Mouse (Mus musculus): ENCODE results near the gene Zfp36. TPM values are rescaled to one million over a fixed set of nuclear protein-coding genes. Genes with fewer than 3 reads are reported as not detected.
A peak's percentile ranks its signal among the peaks of the same experiment; 100 is the strongest.

Zfp36 gene
- polyA plus RNA-seq, 1 experiment: 106 TPM

DNA sequence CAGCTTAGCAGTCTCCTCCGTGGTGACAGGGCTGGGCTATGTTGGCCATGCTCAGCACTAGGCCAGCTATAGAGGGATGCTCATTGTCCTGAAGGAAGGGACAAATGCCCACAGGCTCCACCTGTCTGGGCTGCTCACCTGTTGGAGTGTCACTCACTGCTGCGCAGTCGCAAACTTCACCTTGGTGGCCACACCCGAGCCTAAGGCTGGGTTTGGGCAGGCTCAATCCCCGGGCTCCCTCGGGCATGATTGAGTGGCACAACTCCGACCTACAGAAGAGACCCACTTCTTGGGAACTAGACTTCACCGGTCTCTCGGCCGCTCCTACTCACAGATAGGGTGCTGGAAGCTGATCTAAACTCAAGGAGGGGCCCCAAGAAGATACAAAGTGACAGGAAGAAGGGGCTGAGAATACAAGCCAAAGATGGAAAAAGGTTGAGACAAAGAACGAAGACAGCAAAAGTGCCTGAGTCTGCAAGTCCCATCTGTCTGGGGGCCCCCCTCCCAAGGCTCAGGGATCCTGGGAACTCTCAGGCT, 9.0 kb downstream of the Zfp36 start:
- DNase-seq (ENCODE audit: low read depth in 1 of 2, low spot score in 2 of 2): no peak
- 14% methylated on average over 11 of the region's 11 CpGs for WGBS
- peaks cover 20% of the 10 kb centered on the region for H3K4me1 ChIP-seq (ENCODE audit: control insufficient read depth, insufficient read depth, insufficient read length)
- H3K27me3 ChIP-seq (ENCODE audit: control insufficient read depth, insufficient read depth, low read length): no peaks in the 10 kb centered on the region
- peak overlapping the region; percentile 92 for H3K4me3 ChIP-seq (ENCODE audit: extremely low read depth, insufficient read depth, insufficient read length)
- H3K36me3 ChIP-seq (ENCODE audit: control insufficient read depth, insufficient read depth, low read length): peaks cover 20% of the 10 kb centered on the region
- no peak for TF ChIP-seq POLR2A (IDR thresholded peaks at IDR 0.05; ENCODE audit: low read depth, low read length)
- TF ChIP-seq CTCF (IDR thresholded peaks at IDR 0.05; ENCODE audit: extremely low read depth, insufficient read depth, insufficient read length, insufficient replicate concordance): no peak
- peak overlapping the region; percentile 96 for H3K27ac ChIP-seq (ENCODE audit: insufficient read depth, low read length)

GRCm38 (mm10) chr7:28370051-28370450, 10.0 kb downstream of the Zfp36 start:
- Histone ChIP-seq H3K4me3 (ENCODE audit: extremely low read depth, insufficient read depth, insufficient read length) (no peak overlapping the region), H3K27ac (ENCODE audit: insufficient read depth, low read length) (0 out of 2 replicates have a peak overlapping the region, but pooled peaks have one; percentile 6), H3K4me1 (ENCODE audit: control insufficient read depth, insufficient read depth, insufficient read length) (peaks cover 20% of the 10 kb centered on the region), H3K27me3 (ENCODE audit: control insufficient read depth, insufficient read depth, low read length) (no peaks in the 10 kb centered on the region), H3K36me3 (ENCODE audit: control insufficient read depth, insufficient read depth, low read length) (peaks cover 24% of the 10 kb centered on the region)
- DNase-seq (ENCODE audit: low read depth in 1 of 2, low spot score in 2 of 2): no peak
- TF ChIP-seq POLR2A (IDR thresholded peaks at IDR 0.05; ENCODE audit: low read depth, low read length): no peak
- no peak for TF ChIP-seq CTCF (IDR thresholded peaks at IDR 0.05; ENCODE audit: extremely low read depth, insufficient read depth, insufficient read length, insufficient replicate concordance)
- WGBS: 88% methylated on average over 14 of the region's 14 CpGs

DNA sequence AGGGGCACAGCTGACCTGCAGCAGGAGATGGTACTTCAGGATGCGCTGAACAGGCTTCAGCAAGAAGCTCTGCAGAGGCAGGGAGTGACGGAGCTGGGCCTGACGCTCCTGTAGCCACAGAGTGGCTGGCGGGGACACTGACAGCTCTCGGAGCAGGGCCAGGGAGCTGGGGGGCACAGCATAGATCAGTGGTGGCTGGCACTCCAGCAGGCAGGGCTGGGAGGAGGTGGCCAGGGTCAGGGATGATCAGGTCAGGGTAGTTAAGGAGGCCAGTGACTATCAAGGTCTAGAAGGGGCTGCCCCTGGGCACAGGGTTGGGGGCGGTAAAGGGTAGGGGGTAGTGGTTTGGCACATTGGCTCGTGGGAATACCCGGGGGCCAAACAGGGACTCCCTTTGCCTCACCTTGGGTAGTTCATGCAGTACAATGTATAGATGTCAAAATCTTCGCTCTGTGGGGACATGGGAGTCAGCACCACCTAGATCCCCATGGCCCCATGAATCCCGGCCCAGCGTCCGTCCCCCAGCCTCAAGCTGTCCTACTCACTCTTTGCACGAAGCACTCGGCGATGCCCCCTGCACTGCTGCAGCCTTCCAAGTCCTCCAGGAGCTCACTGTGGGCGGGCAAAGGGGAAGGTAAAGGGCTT, 11.7 kb downstream of the Zfp36 start:
- no peak for TF ChIP-seq CTCF (IDR thresholded peaks at IDR 0.05; ENCODE audit: extremely low read depth, insufficient read depth, insufficient read length, insufficient replicate concordance)
- TF ChIP-seq POLR2A (IDR thresholded peaks at IDR 0.05; ENCODE audit: low read depth, low read length): no peak
- WGBS: 92% methylated on average over 16 of the region's 16 CpGs
- no peaks in the 10 kb centered on the region for H3K27me3 ChIP-seq (ENCODE audit: control insufficient read depth, insufficient read depth, low read length)

DNA sequence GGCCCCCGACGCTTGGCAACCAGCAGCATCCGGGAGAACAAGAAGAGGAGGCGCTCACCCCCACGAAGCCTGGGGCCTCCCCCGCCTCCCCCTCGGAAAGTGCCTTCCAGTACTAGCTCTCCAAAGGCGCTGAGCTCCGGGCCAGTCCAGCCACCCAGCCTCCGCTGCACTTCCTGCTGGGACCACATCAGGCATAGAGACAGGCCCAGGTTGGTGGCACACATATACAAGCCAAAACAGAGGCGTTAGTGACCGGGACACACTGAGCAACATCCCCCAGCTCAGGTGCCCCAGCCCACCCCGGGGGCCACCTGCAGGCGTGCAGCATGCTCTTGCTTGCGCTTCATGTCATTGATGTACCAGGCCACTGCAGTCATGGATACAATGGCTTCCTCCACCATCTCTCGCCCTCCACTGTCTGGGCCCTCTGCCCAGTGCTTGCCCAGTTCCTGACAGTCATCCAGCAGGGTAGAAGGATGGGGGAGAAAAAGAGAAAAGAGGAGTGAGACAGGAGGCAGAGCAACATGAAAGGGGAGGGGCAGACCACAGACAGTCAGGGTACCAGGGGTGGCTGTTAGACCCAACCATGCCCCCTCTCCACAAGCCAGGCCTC, 12.3 kb downstream of the Zfp36 start:
- DNase-seq (ENCODE audit: low read depth in 1 of 2, low spot score in 2 of 2): no peak
- Histone ChIP-seq H3K27ac (ENCODE audit: insufficient read depth, low read length) (no peak overlapping the region), H3K27me3 (ENCODE audit: control insufficient read depth, insufficient read depth, low read length) (no peaks in the 10 kb centered on the region), H3K4me1 (ENCODE audit: control insufficient read depth, insufficient read depth, insufficient read length) (peaks cover 11% of the 10 kb centered on the region; the same call in 1 of the 2 replicates), H3K36me3 (ENCODE audit: control insufficient read depth, insufficient read depth, low read length) (peaks cover 36% of the 10 kb centered on the region), H3K4me3 (ENCODE audit: extremely low read depth, insufficient read depth, insufficient read length) (no peak overlapping the region)
- TF ChIP-seq CTCF (IDR thresholded peaks at IDR 0.05; ENCODE audit: extremely low read depth, insufficient read depth, insufficient read length, insufficient replicate concordance) (no peak), POLR2A (IDR thresholded peaks at IDR 0.05; ENCODE audit: low read depth, low read length) (no peak)
- 93% methylated on average over 16 of the region's 16 CpGs for WGBS

More for the DNA sequence above, 11.7 kb downstream of the Zfp36 start:
- DNase-seq (ENCODE audit: low read depth in 1 of 2, low spot score in 2 of 2): no peak
- Histone ChIP-seq H3K36me3 (ENCODE audit: control insufficient read depth, insufficient read depth, low read length) (peaks cover 36% of the 10 kb centered on the region), H3K27ac (ENCODE audit: insufficient read depth, low read length) (no peak overlapping the region), H3K4me3 (ENCODE audit: extremely low read depth, insufficient read depth, insufficient read length) (no peak overlapping the region), H3K4me1 (ENCODE audit: control insufficient read depth, insufficient read depth, insufficient read length) (peaks cover 11% of the 10 kb centered on the region; the same call in 1 of the 2 replicates)

- Histone ChIP-seq H3K4me3 (ENCODE audit: extremely low read depth, insufficient read depth, insufficient read length) (no peak overlapping the region), H3K27ac (ENCODE audit: insufficient read depth, low read length) (no peak overlapping the region), H3K4me1 (ENCODE audit: control insufficient read depth, insufficient read depth, insufficient read length) (no peaks in the 10 kb centered on the region), H3K27me3 (ENCODE audit: control insufficient read depth, insufficient read depth, low read length) (no peaks in the 10 kb centered on the region), H3K36me3 (ENCODE audit: control insufficient read depth, insufficient read depth, low read length) (peaks cover 44% of the 10 kb centered on the region)
- DNase-seq (ENCODE audit: low read depth in 1 of 2, low spot score in 2 of 2): no peak
- WGBS: 88% methylated on average over 16 of the region's 16 CpGs
- TF ChIP-seq POLR2A (IDR thresholded peaks at IDR 0.05; ENCODE audit: low read depth, low read length): no peak
- TF ChIP-seq CTCF (IDR thresholded peaks at IDR 0.05; ENCODE audit: extremely low read depth, insufficient read depth, insufficient read length, insufficient replicate concordance): no peak
These were observed 17.5 kb downstream of the Zfp36 start for GRCm38 (mm10) chr7:28362441-28363060.

DNA sequence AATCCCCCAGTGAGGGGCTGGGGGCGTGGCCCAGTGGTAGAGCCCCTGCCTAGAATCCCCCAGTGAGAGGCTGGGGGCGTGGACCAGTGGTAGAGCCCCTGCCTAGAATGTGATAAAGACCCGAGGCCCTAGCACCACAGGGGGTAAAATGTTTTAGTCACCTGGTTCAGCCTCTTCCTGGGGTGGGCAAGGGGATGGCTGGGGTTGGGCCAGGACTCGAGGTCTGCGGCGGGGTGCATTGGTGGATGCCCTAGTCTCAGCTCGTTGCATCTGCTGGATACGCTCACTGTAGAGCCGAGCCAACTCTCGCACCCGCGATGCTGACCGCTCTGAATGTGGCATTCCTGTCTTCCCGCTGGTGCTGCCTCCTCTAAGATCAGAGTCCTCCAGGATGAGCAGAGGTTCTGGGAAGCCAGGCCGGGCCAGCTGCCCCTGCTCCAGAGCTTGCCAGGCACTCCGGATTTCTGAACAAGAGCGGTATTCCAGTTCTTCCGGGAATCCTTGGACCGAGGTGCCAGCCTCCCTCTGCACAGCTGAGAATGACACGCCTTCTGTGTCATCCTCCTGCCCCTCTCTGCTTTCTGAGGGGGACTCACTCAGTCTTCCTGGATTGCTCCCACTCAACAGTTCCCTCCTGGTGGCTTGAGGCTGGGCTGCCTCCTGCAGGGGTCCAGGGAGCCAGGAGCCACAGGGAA, 18.3 kb downstream of the Zfp36 start:
- TF ChIP-seq CTCF (IDR thresholded peaks at IDR 0.05; ENCODE audit: extremely low read depth, insufficient read depth, insufficient read length, insufficient replicate concordance): no peak
- TF ChIP-seq POLR2A (IDR thresholded peaks at IDR 0.05; ENCODE audit: low read depth, low read length): no peak
- WGBS: 93% methylated on average over 20 of the region's 20 CpGs
- H3K36me3 ChIP-seq (ENCODE audit: control insufficient read depth, insufficient read depth, low read length): peaks cover 40% of the 10 kb centered on the region

More for the DNA sequence above, 18.3 kb downstream of the Zfp36 start:
- no peaks in the 10 kb centered on the region for H3K27me3 ChIP-seq (ENCODE audit: control insufficient read depth, insufficient read depth, low read length)
- DNase-seq (ENCODE audit: low read depth in 1 of 2, low spot score in 2 of 2): no peak
- H3K4me3 ChIP-seq (ENCODE audit: extremely low read depth, insufficient read depth, insufficient read length): no peak overlapping the region
- H3K27ac ChIP-seq (ENCODE audit: insufficient read depth, low read length): no peak overlapping the region; the same call in 1 of the 2 replicates
- no peaks in the 10 kb centered on the region for H3K4me1 ChIP-seq (ENCODE audit: control insufficient read depth, insufficient read depth, insufficient read length)
